Mouse (Mus musculus) cerebellum, postnatal 4 days (tissue): ENCODE results near the gene Micu1.
A peak's percentile ranks its signal among the peaks of the same experiment; 100 is the strongest.
"Not testable (repeated sequence)": the region's sequence is repeated elsewhere in the genome, so short reads cannot be mapped to it uniquely, and the experiment has no call there.

Experiments
- DNase-seq, 2 experiments: peaks; one replicate each; pipeline ENCODE4 v3.0.0; 2022; ENCODE audit warnings: low spot score in 2 of 2, mixed read lengths in 1 of 2

Gene Micu1

GRCm38 (mm10) chr10:59702207-59703032 is at the start of gene Micu1:
TSS of gene Micu1 (plus strand) at chr10:59702477.
- peak; percentile 81 to 94 for DNase-seq

DNA sequence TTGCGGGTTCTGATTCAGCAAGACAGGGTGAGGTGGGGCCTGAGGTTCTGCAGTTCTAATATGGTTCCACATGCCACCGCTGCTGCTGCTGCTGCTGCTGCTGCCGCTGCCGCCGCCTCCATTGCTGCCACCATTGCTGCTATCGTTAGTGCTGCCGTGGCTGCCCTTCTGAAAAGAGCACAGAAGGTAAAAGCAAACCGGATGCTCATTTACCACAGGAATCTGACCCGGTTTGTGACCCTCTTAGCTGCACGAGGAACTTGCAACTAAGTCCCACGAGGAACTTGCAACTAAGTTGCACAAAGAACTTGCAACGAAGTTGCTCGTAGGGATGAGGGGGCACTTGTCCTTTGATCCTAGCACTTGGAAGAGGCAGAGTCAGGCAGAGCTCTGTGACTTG is 45.5 kb upstream of the Micu1 start:
- DNase-seq: no peak

- DNase-seq: no peak
These were observed 37.5 kb upstream of the Micu1 start for GRCm38 (mm10) chr10:59664765-59665164.

DNA sequence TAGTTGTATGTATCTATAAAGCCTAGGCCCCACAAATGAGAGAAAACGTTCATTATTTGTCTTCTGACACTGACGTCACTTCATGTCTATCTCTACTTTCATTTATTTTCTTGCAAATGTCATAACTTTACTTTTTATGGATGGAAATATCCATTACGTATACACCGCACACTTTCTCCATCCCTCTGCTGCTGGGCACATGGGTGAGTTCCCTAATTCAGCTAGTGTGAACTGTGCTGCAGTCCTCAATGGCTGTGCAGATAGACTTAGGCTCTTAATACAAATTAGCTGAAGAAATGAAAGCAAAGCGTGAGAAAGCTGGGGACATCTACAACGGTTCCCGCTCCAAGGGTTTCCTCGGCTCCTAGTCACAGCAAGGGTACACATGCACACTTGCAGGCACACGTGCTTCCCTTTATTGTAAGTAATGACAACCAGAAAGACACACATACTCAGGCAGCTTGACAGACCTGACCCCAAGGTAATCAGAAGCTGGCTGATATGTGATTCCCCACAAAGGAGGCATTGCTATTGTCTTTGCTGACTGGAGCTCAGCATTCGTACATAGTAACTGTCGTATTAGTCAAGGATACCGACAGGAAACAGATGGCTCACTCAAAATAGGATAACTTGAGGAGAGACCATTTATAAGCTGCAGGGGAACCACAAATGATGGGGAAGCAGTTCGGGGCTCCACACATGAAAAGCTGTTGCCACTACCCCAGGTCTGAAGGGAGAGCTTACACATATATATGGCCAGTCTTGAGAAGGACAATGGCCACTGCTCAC is 36.6 kb upstream of the Micu1 start:
- DNase-seq: no peak

GRCm38 (mm10) chr10:59667377-59667776 is 34.9 kb upstream of the Micu1 start:
- DNase-seq: no peak

DNA sequence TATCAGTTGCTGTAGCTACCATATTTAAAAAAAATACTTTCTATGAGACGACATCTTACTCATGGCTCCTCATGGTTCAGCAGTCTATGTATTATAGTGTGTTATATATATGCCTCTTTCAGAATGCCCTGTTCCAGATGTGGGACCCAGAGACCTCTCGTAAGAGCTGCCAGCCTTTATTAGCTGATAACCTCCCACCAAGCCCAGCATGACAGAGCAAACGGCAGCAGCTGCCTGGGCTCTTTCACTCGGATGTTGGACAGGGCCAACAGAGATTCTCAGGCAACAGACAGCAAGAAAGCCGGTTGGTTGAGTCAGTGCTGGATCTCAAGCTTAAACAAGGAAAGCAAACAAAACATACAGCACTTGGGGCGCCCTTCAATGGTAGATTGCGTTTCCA is 33.8 kb upstream of the Micu1 start:
- no peak for DNase-seq

DNA sequence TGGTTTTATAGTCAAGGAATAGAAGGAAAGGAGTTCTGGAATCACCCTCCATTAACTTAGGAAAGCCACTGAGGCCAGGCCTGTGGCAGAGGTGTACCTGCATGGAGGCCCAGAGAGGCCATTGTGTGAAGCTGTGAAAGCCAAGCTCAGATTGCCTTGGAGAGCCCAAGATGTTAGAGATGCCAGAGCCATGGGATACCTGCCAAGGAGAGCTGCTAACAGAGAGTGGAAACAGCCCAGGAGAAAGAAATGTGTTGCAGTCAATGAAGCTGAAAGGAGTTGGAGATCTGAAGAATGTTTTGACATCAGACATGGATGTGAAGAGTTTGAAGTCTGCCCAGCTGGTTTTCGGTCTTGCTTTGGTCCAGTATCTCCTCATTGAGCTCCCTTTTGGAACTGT is 24.4 kb upstream of the Micu1 start:
- DNase-seq: no peak

DNA sequence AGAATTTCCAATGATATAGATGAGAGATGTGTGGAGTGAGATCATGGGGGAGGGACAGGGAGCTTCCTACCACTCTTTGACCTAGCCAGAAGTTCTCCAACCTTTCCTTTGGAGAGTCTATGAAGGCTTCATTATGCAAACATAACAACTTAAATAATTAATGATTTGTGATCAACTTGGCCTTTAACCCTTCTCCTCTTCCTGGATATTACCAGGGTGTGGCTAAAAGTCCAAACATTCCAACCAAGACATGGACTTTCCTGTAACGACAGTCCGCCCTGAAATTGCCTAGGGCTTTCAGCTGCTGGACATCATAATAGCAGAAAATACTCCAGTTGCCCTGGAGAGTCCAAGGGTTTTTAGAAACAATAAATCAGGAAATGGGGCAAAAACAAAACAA is 23.1 kb upstream of the Micu1 start:
- no peak for DNase-seq

- not testable (repeated sequence) for DNase-seq
These were observed 16.7 kb upstream of the Micu1 start for GRCm38 (mm10) chr10:59685586-59685985.

- no peak for DNase-seq
These were observed 15.2 kb upstream of the Micu1 start for GRCm38 (mm10) chr10:59687126-59687525.

GRCm38 (mm10) chr10:59689836-59690235 is 12.4 kb upstream of the Micu1 start:
- no peak for DNase-seq

- no peak for DNase-seq
These were observed 9.8 kb upstream of the Micu1 start for GRCm38 (mm10) chr10:59692441-59692840.

- no peak for DNase-seq
These were observed 8.2 kb upstream of the Micu1 start for GRCm38 (mm10) chr10:59694104-59694503.

GRCm38 (mm10) chr10:59699516-59699915 is 2.8 kb upstream of the Micu1 start:
- no peak for DNase-seq

DNA sequence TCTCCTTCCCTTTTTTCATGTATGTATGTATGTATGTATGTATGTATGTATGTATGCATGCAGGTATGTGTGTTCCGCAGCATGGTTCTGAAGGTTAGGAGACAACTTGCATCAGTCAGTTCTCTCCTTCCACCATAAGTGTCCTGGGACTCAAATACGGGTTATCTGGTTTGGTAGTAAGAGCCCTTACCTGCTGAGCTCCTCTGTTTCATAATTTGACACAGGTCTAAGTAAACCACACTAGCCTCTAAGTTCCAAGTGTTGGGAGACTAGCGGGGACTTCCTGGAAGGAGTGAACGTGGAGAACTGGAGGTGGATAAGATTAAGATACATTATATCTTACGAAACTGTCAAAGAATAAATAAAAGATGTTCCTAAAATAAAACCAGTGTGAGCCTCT is 472 bp upstream of the Micu1 start:
- no peak for DNase-seq

DNA sequence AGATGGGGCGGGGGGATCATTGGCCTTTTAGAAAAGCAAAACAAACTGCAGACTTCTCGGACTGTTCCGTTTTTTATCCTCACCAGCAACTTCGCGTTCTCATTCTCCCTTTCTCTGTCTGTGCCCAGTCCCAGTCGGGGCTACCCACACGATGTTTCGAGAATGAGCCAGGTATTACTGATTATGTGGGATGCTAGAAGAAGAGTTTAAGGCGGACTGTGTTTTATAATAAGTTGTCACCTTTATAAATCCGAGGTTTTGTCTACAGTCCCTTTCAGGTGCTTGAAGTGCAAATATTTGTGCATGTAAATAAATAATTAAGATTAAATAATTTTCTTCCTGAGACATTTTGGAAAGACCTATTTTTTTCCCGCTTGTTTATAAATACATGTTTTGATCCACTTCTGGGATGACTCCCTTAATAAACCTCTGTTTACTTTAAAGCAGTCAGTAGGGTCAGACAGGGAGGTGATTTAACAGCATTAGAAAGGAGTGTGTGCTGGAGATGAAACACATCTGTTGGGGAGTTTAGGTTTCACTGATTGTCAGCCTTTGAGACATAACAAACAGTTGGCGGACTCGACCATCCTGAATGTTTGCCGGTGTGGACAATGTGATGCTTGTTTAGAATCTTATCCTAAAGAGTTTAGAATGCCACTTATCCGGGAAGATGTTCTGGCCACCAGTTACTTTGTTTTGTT is 933 bp downstream of the Micu1 start:
- DNase-seq: no peak

DNA sequence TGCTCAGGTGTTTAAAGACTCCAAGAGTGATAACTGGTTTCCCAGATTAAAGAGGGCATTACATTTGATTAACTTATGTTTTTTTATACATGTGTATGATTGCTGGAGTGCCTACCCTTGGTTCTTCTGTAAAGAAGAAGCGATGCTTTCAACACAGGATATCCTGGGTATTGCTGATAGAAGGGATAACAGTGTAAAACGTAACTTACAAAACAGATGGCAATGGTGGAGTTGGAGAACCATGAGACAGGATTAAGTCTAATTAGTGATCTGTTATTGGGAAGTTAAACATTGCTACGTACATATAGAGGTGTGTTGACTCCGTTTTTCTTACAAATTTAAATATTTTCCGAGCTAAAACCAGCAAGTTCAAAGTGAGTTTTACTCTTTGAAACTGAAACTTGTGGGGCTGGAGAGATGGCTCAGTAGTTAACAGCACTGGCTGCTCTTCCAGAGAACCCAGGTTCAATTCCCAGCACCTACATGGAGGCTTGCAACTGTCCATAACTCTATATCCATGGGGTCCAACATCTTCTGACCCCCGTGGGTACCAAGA is 4.8 kb downstream of the Micu1 start:
- DNase-seq: no peak

GRCm38 (mm10) chr10:59707595-59707994 is 5.3 kb downstream of the Micu1 start:
- no peak for DNase-seq

GRCm38 (mm10) chr10:59709281-59709680 is 7.0 kb downstream of the Micu1 start:
- DNase-seq: peak in 1 of 2 experiments; percentile 39

DNA sequence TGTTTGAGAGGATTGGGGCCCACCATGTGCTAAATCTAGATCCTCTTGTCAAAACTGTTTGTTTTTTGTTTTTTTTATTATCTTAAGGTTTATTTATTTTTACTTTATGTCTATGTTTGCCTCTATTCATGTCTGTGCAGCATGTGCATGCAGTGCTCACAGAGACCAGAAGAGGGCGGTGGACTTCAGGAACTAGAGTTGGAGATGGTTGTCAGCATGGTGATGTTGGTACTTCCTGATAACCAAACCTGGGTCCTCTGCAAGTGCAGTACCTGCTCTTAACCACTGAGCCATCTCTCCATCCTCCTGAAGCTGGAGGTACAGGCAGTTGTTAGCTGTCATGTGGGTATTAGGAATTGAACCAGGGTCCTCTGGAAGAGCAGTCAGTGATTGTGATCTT is 8.0 kb downstream of the Micu1 start:
- peak in 1 of 2 experiments; percentile 42 for DNase-seq

DNA sequence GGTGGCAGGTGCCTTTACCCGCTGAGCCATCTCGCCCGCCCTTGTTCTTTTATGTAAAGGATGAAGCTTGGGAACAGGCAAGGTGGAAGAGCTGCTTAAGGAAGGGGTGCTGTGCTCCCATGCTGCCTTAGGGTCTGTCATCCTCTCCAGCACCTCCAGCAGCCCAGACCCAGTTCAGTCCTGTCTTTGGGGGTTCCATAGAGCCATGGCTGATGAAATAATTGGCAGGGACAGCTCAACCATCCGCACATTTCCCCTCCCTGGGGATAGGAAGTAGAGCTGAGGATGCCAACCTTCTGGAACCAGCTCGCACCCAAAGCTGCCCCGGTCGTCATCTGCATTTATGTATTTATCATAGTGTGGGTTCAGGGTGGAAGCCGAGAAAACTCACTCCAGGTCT is 9.8 kb downstream of the Micu1 start:
- DNase-seq: peak in 1 of 2 experiments; percentile 19

GRCm38 (mm10) chr10:59720017-59720416 is 17.7 kb downstream of the Micu1 start:
- DNase-seq: no peak
